Mouse (Mus musculus): ENCODE data around the gene Atp1a4. TPM values are rescaled to one million over a fixed set of nuclear protein-coding genes. Genes with fewer than 3 reads are reported as not detected.
A peak's percentile ranks its signal among the peaks of the same experiment; 100 is the strongest.

Gene Atp1a4
- total RNA-seq (2014; rRNA removed) (0.07 and 0.09 TPM in 2 replicates), polyA plus RNA-seq (2012; rRNA removed) (0.02 TPM in 1 of 2 replicates, not detected in the other)

DNA sequence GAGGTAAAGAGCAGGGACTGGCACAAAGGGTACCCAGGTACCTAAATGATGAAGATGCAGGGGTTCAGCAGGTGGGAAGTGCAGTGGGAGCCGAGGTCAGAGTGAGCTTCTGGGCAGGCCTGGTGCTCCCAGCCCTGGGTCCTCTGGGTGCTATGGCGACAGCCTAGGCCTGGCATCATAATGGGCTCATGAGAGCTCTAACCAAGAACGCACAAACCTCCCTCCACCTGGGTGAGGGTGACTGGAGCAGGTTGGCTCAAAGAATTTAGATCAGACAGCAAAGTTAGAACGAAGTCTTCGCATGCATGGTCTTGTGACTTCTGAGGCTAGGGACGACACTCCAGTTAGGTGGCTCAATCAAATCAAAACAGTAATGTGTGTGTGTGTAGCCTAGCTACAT, at the start of gene Atp1a4:
Atp1a4 (minus strand) TSS at position 101 of the 400 bp plus-strand sequence.
- H3K36me3 ChIP-seq (ENCODE audit: control insufficient read depth, insufficient read depth, low read length) = no peaks in the 10 kb centered on the region
- 89% methylated on average over 6 of the region's 6 CpGs for WGBS
- no peaks in the 10 kb centered on the region for H3K27me3 ChIP-seq (ENCODE audit: control insufficient read depth, insufficient read depth, low read length)

DNA sequence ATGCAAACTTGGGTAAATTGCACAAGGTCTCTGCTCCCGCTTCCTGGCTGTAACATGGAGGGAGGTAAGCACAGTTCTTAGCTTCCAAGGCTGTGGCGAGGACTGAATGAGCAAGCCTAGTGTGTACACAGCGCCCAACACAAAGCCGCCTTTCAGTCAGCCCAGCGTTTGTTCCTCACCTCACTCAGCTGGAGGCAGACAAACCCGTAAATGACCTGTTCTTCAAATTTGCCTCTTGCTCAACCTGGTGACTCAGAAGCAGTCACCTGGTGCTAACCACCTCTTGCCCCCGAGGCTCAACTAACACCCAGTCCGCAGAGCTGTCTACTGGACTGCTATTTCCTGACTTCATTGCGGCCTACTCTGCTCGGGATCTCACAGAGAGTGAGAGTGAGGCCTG, 49.7 kb upstream of the Atp1a4 start:
- Histone ChIP-seq H3K36me3 (ENCODE audit: control insufficient read depth, insufficient read depth, low read length) (no peaks in the 10 kb centered on the region), H3K9ac (ENCODE audit: low read depth, low read length) (no peak overlapping the region), H3K4me3 (ENCODE audit: insufficient read depth, low read depth, low read length) (no peak overlapping the region), H3K27me3 (ENCODE audit: control insufficient read depth, insufficient read depth, low read length) (no peaks in the 10 kb centered on the region), H3K79me2 (ENCODE audit: control insufficient read depth, insufficient read depth, low read length) (peaks cover 3% of the 10 kb centered on the region; the same call in 1 of the 2 replicates), H3K4me1 (ENCODE audit: control insufficient read depth, insufficient read depth, low read length) (peaks cover 16% of the 10 kb centered on the region), H3K27ac (replicated peaks; ENCODE audit: insufficient read depth, low read depth, low read length) (no peak overlapping the region)
- no peak for TF ChIP-seq POLR2A (IDR thresholded peaks at IDR 0.05; ENCODE audit: extremely low read depth, insufficient read depth, low read length)
- 19% methylated on average over 10 of the region's 10 CpGs for WGBS
- peak; percentile 71 for DNase-seq (ENCODE audit: extremely low read depth, low read depth, low spot score)

More for the DNA sequence above, at the start of gene Atp1a4:
- Histone ChIP-seq H3K9ac (ENCODE audit: low read depth, low read length) (no peak within 1 kb of the TSS), H3K4me3 (ENCODE audit: insufficient read depth, low read depth, low read length) (no peak within 1 kb of the TSS), H3K27ac (replicated peaks; ENCODE audit: insufficient read depth, low read depth, low read length) (no peak within 1 kb of the TSS), H3K79me2 (ENCODE audit: control insufficient read depth, insufficient read depth, low read length) (no peaks in the 10 kb centered on the region), H3K4me1 (ENCODE audit: control insufficient read depth, insufficient read depth, low read length) (no peaks in the 10 kb centered on the region)
- no peak for TF ChIP-seq POLR2A (IDR thresholded peaks at IDR 0.05; ENCODE audit: extremely low read depth, insufficient read depth, low read length)
- no peak for TF ChIP-seq CTCF (IDR thresholded peaks at IDR 0.05; ENCODE audit: low read depth, low read length)
- DNase-seq (ENCODE audit: extremely low read depth, low read depth, low spot score) = no peak

DNA sequence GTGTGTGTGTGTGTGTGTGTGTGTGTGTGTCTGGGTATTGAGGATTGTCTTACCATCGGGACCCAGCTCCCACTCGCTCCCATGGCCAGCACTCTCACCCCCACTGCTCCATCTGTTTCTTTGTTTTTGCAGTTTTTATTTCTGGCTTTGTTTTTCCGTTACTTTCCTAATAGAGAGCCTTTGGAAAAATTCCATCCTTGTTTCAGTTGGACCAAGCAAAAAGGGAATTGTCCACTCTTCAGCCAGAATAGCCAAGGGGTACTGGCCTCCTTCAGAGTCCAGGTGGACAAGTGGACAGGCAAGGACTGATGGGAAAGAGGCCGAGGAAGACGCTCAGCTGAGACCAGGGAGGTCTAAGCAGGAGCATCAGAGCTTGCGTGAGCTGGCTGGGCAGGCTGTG, 48.7 kb upstream of the Atp1a4 start:
- DNase-seq (ENCODE audit: extremely low read depth, low read depth, low spot score) = no peak
- Histone ChIP-seq H3K27ac (replicated peaks; ENCODE audit: insufficient read depth, low read depth, low read length) (no peak overlapping the region), H3K27me3 (ENCODE audit: control insufficient read depth, insufficient read depth, low read length) (no peaks in the 10 kb centered on the region), H3K4me3 (ENCODE audit: insufficient read depth, low read depth, low read length) (no peak overlapping the region), H3K36me3 (ENCODE audit: control insufficient read depth, insufficient read depth, low read length) (no peaks in the 10 kb centered on the region), H3K9ac (ENCODE audit: low read depth, low read length) (no peak overlapping the region), H3K79me2 (ENCODE audit: control insufficient read depth, insufficient read depth, low read length) (no peaks in the 10 kb centered on the region), H3K4me1 (ENCODE audit: control insufficient read depth, insufficient read depth, low read length) (peaks cover 16% of the 10 kb centered on the region)
- 85% methylated on average over 6 of the region's 6 CpGs for WGBS
- no peak for TF ChIP-seq CTCF (IDR thresholded peaks at IDR 0.05; ENCODE audit: low read depth, low read length)
- no peak for TF ChIP-seq POLR2A (IDR thresholded peaks at IDR 0.05; ENCODE audit: extremely low read depth, insufficient read depth, low read length)

DNA sequence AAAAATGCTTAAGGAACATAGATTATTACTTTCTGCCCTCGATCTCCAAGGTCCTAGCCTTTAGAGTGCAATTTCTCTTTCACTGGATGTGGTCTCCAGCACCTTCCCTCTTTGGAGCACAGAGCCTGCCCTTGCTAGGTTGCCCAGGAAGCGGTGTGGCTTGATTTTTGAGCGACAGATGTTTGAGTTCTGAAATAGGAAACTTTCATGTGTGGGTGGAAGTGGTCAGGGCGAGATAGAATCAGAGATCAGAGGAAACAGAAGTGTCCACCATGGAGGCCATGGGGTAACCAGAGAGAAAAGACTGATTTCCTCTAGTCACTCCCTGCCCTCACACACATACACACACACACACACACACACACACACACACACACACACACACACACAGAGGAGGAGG, 48.0 kb upstream of the Atp1a4 start:
- no peak for DNase-seq (ENCODE audit: extremely low read depth, low read depth, low spot score)
- no peaks in the 10 kb centered on the region for H3K36me3 ChIP-seq (ENCODE audit: control insufficient read depth, insufficient read depth, low read length)
- WGBS = 62% methylated on average over 4 of the region's 4 CpGs
- H3K27me3 ChIP-seq (ENCODE audit: control insufficient read depth, insufficient read depth, low read length) = no peaks in the 10 kb centered on the region
- no peak overlapping the region for H3K9ac ChIP-seq (ENCODE audit: low read depth, low read length)
- no peak overlapping the region for H3K27ac ChIP-seq (replicated peaks; ENCODE audit: insufficient read depth, low read depth, low read length)
- H3K4me3 ChIP-seq (ENCODE audit: insufficient read depth, low read depth, low read length) = no peak overlapping the region
- TF ChIP-seq POLR2A (IDR thresholded peaks at IDR 0.05; ENCODE audit: extremely low read depth, insufficient read depth, low read length) (no peak), CTCF (IDR thresholded peaks at IDR 0.05; ENCODE audit: low read depth, low read length) (no peak)
- H3K79me2 ChIP-seq (ENCODE audit: control insufficient read depth, insufficient read depth, low read length) = no peaks in the 10 kb centered on the region
- peaks cover 16% of the 10 kb centered on the region for H3K4me1 ChIP-seq (ENCODE audit: control insufficient read depth, insufficient read depth, low read length)

DNA sequence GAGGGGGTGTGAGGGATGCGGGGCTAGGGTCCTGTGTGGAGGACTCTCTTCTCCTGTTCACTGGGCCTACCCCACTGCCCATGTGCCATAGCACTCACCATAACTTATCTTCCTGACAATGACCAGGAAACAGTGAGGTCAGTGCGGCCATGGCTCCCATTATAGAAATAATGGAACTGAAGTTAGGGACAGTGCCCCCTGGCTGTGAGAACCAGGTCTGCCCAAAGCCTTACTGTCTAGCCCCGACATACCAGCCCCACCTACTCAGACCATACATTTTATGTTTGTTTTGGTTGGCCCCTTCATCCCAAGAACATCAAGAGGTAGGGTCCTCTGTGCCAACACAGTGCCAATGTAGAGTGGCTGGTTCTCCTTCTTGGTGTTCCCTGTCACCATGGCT, 47.4 kb upstream of the Atp1a4 start:
- DNase-seq (ENCODE audit: extremely low read depth, low read depth, low spot score) = no peak
- no peaks in the 10 kb centered on the region for H3K27me3 ChIP-seq (ENCODE audit: control insufficient read depth, insufficient read depth, low read length)
- H3K36me3 ChIP-seq (ENCODE audit: control insufficient read depth, insufficient read depth, low read length) = no peaks in the 10 kb centered on the region
- H3K27ac ChIP-seq (replicated peaks; ENCODE audit: insufficient read depth, low read depth, low read length) = no peak overlapping the region
- no peak for TF ChIP-seq POLR2A (IDR thresholded peaks at IDR 0.05; ENCODE audit: extremely low read depth, insufficient read depth, low read length)
- TF ChIP-seq CTCF (IDR thresholded peaks at IDR 0.05; ENCODE audit: low read depth, low read length) = peak; percentile 35; the same call in 1 of the 2 replicates
- no peaks in the 10 kb centered on the region for H3K79me2 ChIP-seq (ENCODE audit: control insufficient read depth, insufficient read depth, low read length)
- H3K4me1 ChIP-seq (ENCODE audit: control insufficient read depth, insufficient read depth, low read length) = peaks cover 13% of the 10 kb centered on the region; the same call in 1 of the 2 replicates
- 87% methylated on average over 3 of the region's 3 CpGs for WGBS
- no peak overlapping the region for H3K9ac ChIP-seq (ENCODE audit: low read depth, low read length)
- no peak overlapping the region for H3K4me3 ChIP-seq (ENCODE audit: insufficient read depth, low read depth, low read length)

DNA sequence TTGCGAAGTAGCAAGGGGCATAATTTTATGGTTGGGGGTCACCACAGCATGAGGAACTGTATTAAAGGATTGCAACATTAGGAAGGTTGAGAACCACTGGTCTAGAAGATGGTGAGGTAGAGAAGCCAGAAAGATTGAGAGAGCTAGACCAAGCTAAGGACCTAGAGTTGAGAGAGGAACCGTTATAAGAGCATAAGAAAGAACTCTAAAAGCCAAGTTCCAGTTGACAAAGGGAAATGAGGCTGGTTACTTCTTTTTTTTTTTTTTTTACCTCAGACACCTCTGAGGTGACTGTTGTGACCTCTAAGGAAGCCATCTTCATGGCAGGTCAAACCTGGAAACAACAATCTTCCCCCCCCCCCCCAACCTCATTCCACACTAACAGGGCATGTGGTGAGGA, 46.9 kb upstream of the Atp1a4 start:
- no peak for DNase-seq (ENCODE audit: extremely low read depth, low read depth, low spot score)
- Histone ChIP-seq H3K79me2 (ENCODE audit: control insufficient read depth, insufficient read depth, low read length) (no peaks in the 10 kb centered on the region), H3K27ac (replicated peaks; ENCODE audit: insufficient read depth, low read depth, low read length) (no peak overlapping the region), H3K36me3 (ENCODE audit: control insufficient read depth, insufficient read depth, low read length) (no peaks in the 10 kb centered on the region), H3K4me1 (ENCODE audit: control insufficient read depth, insufficient read depth, low read length) (peaks cover 8% of the 10 kb centered on the region; the same call in 1 of the 2 replicates), H3K27me3 (ENCODE audit: control insufficient read depth, insufficient read depth, low read length) (no peaks in the 10 kb centered on the region), H3K4me3 (ENCODE audit: insufficient read depth, low read depth, low read length) (no peak overlapping the region), H3K9ac (ENCODE audit: low read depth, low read length) (no peak overlapping the region)
- whole genome bisulfite sequencing = 95% methylated on average over 2 of the region's 2 CpGs
- TF ChIP-seq POLR2A (IDR thresholded peaks at IDR 0.05; ENCODE audit: extremely low read depth, insufficient read depth, low read length) (no peak), CTCF (IDR thresholded peaks at IDR 0.05; ENCODE audit: low read depth, low read length) (no peak)
